Mouse (Mus musculus): ENCODE data around the gene Git2.

The Git2 gene

GRCm38 (mm10) chr5:114775056-114775979 is at the start of gene Git2:
Git2 (minus strand) TSS chr5:114775517.
- no peak for DNase-seq

DNA sequence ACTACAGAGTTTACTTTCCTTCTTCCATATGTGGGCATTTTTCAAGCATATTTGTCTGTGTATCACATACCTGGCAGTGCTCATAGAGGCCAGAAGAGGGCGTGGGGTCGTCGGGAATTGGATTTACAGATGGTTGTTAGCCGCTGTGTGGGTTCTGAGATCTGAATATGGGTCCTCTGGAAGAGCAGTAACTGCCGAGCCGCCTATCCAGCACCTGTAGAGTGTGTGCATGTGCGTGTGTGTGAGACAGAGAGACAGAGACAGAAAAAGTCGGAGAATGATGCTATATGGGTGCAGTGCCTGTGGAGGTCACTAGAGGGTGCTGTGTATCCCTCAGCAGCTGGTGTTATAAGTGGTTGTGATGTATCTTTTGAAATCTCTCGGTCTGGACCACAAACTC is 48.9 kb upstream of the Git2 start:
- DNase-seq = peak; percentile 77

- peak; percentile 74 for DNase-seq
Measured at GRCm38 (mm10) chr5:114822796-114823688, 47.7 kb upstream of the Git2 start, which contains the start of gene 1500011B03Rik. 1500011B03Rik (minus strand) TSS chr5:114823468.

DNA sequence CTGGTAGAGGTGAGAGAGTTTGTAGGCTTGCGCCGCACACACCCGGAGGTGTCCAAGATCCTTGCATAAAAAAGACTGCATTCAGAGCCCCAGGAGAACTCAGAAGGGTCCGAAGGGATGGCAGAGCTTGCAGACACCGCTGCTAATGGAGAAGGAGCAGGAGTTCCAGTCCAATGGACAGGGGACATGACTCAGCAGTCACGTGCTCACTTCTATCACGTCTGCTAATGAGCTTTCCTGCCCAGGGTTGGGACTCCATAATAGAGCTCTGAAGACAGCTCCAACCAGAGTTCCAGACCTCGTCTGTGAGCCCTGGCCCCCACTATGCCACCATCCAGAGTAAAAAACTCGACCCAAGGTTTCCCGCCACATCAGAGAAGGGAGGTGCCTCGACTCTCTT is 42.8 kb upstream of the Git2 start:
- peak; percentile 14 for DNase-seq

DNA sequence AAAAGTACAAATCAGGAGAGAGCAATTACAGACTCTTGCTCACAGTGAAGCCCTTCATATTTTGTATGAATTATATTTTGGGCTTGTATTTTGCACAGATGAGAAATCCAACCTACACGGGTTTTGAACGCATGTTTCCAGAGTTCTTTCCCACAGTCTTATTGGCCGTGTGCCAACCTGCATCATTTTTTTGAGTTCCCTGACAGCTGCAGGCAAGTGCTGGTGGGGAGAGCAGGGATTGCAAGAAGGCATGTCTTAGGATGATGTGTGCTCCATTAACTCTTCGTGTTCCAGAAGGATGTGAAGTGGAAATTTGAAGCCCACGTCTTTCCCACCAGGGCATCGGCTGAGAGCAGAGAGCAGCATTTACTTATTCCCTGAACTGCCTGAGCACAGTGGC is 41.3 kb upstream of the Git2 start:
- DNase-seq = peak; percentile 32

- peak; percentile 88 for DNase-seq
Measured at GRCm38 (mm10) chr5:114813525-114814181, 38.3 kb upstream of the Git2 start.

DNA sequence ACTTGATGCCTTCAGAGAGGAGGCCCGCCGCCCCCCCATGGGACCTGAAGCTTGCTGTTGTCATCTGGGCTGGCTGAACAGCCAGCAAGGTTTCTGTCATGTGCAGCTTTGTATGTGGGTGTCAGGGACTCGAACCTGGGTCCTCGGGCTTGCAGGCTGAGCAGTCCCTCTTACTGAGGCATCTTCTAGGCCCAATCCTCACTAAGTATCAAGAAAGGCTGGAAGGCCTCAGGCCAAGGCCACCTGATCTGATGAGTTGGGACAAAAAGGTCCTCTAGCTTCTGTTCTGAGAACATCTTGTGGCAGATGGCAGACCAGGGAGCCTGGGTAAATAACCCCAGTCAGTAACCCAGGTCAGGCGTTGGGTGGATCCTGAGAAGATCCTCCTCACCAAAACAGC is 34.5 kb upstream of the Git2 start:
- no peak for DNase-seq

DNA sequence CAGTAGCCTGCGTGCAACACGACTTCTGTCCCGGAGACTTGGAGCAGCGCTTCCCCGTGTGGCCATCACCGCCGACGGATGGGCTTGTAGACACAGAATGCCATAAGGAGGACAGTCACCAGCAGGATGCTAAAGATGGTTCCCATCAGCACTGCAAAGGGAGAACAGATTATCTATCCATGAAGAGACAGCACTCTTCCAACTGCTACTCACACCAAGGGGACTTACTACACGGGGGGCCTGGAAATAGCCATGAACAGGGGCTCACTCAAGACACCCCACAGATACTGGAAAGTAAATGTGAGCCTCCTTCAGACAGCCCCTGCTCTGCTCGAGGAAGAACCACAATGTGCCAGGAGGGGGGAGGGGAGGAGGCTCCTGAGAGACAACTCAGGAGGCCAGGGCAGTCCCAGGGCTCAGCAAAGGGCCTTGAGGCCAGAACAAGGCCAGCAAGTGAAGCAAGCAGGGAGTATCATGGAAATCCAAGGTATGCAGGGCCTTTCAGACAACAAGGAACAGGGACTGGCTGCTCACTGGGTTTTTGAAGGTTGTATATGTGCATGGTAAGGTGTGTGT is 34.0 kb upstream of the Git2 start:
- no peak for DNase-seq

DNA sequence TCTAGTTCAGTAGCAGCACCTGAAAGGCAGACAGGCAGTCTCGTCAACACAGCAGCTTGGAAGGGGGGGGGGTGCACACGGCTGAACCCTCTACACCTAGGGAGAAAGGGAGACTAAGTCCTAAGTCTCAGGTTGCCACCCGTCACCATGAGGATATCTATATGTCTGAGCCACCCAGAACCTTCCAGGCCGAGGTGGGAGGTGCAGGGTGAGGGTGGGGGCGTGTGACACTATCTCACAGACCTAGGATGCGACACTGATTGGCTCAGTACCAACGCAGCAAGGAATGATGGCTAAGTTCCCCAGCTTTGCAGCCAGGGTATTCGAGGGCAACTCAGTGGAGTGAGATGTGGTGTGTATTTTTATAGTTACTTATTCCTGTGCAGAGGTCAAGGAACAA is 33.1 kb upstream of the Git2 start:
- DNase-seq = no peak

DNA sequence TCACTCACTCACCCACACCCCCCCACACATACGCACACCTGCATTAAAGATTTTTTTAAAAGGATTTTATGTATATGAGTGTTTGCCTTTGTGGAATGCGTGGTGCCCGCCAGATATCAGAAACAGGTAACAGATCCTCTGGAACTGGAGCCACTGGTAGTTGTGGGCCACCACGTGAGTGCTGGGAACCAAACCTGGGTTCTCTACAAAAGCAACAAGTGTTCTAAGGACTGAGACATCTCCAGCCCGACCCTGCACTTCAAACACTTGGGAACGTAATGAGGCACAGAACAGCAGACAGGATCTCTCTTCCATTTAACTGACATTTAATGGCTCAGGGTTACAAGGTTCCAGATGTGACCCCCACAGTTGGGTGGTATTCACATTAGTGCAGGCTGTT is 32.6 kb upstream of the Git2 start:
- no peak for DNase-seq

- no peak for DNase-seq
Measured at GRCm38 (mm10) chr5:114807468-114807867, 32.2 kb upstream of the Git2 start.

DNA sequence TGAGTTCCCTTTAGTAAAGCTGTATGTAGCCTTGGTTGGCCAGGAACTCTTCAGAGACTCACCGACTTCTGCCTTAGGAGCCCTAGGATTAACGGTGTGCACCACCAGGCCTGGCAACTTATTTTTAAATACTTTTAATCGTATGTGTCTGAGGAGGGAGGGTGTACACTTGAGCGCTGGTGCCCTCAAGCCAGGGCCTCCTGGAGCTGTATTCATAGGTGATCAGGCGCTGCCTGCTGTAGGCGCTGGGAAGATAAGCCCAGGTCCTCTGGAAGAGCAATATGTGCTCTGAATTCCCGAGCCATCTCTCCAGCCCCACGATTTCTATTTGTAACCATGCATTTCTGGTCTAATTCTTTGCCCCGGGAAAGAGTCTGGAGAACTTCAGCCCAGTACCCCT is 31.7 kb upstream of the Git2 start:
- no peak for DNase-seq

- DNase-seq = no peak
Measured at GRCm38 (mm10) chr5:114806636-114807035, 31.3 kb upstream of the Git2 start.

DNA sequence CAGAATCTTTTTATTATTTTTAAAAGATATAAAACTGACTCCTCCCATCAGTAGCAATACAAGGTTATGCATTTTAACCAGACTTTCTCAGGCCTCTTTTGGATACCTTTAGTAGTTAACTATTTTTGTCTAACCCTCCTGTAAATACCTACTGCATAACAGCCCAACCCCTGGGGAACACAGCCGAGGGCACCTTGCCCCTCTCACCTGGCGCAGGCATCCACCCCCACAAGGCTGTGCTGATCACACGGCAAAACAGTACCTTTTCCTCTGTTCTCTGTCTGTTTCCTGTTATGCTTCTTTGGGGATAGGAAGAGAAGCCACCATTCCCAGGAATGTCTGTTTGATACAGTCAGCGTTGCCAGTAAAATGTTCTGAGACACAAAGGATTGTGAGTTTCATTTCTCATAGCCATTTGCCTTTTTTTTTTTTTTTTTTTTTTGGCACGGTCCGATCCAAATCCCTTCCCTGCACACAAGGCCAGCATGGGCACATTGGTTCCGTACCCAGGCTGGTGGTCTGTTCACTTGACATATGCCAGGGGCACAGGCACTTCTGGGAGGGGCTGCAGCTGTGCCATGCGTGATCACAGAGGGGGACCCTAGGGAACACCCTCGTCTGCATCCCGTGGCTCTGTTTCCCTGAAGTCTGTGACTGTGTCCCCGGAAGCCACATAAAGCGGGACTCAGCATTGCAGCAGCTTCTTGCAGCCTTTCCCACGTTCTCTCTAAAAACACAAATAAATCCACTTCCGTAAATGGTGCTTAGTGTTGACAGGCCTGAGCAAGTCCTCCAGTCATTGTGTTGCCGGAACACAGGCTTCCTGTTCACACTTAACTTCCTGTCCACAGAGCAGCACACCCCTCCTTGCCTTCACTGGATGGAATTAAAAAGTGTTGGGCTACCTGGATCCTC is 30.4 kb upstream of the Git2 start:
- DNase-seq = no peak

DNA sequence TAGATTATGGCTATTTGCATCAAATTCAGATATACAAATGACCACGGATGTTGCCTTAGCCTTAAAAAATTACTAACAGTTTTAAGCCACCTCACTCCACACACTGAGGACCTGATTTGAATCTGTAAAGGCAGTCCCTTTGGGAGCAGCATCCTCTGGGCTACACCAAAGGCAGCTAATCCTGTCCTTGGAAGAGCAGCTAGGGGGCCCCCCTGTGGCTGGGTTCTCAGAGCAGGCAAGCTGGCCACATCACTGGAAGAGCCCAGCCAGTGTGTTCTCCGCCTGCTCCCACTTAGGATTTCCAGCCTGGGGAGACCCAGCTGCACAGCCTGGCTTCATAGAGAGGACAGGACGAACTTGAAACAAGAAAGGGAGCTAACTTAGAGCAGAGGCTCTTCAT is 29.6 kb upstream of the Git2 start:
- DNase-seq = peak; percentile 70

- DNase-seq = no peak
Measured at GRCm38 (mm10) chr5:114804335-114804734, 29.0 kb upstream of the Git2 start.

DNA sequence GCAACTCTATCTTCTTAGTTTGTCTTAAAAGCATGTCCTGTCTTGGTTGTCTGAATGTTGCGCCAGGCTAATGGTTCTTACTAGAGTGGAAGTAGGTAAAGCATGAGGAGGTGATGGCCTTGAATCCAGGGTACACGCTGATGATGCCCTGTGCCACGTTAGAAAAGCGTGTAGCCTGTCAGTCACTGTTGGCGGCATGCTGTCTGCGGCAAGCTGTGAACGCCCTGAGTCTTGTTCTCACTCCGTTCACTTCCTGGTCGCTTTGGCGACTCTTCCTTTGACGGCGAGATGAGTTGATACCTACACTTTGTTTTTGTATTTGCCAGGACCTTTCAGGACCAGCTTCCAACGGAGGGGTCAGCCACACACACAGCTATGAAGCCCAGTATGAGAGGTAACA is 27.9 kb upstream of the Git2 start:
- DNase-seq = no peak

DNA sequence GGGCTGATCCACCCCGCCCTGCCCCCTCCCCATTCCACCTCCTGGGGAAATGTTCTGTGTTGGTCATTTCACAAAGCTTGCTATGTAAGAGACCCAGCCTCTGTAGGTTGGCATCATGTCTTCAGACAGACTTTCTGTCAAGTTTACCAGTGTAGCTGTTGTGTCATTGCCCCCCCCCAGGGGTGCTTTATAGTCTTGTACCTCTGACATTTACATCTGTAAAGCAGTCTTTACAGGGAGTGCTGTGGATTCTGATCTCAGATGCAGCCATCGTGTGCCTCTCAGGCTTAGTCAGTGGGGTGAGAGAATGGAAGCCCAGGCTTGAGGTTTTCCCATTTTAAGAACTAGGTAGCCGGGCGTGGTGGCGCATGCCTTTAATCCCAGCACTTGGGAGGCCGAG is 26.5 kb upstream of the Git2 start:
- DNase-seq = no peak

GRCm38 (mm10) chr5:114801049-114801448 is 25.7 kb upstream of the Git2 start:
- DNase-seq = no peak

- DNase-seq = no peak
Measured at GRCm38 (mm10) chr5:114799848-114800247, 24.5 kb upstream of the Git2 start.

- DNase-seq = no peak
Measured at GRCm38 (mm10) chr5:114797253-114797652, 21.9 kb upstream of the Git2 start.

Measured in cerebellum, adult 9-10 months (tissue).